ENCODE assay signal across 14 mouse cellular contexts in the genomic region with DNA sequence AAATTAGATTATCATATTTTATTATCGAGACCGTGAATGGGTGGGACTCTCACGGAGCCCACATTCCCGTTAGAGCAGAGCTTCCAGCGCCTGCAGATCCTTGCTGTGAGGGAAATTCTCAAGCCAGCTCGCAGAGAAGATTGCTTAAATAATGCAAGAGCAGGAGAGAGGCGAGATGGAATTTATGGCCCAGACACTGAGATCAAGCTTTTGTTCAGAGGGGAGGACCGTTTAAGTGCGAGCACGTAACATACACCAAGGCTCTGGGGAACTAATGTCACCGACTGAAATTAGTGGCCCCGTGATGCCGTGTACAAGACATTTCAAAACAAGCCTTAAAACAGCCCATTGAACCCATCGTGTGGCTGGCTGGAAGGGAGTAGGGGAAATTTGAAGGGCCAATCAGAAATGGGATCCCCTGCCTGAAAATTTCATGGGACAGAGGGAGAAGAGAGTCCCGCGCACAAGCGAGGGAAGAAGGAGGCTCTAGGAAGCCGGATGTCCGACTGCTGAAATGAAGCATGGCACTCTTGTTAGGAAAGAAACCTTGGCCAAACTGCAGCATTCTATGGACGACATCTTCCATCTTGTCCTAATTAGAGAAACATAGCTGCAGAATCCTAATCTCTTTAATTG.
DNase-seq lines count a peak whose midpoint lies in the region; ATAC-seq and TF ChIP-seq lines count a peak whose summit lies in the region.
"Had no signal": no experiment of that assay in that cellular context is flagged by ENCODE, and none has a peak within 500 bp of the region (broad histone marks: within the 10 kb centered on the region; RNA-seq: fewer than 3 reads in every experiment).

No protein-coding gene starts in this region.

- no peak for TF ChIP-seq CTCF in thymus, adult 2 months (IDR thresholded peaks at IDR 0.05; ENCODE audit: borderline replicate concordance, control insufficient read depth, extremely low read depth, insufficient read depth, low read length, poor library complexity)

- no peak for ATAC-seq in hindbrain, embryonic 11.5 days (ENCODE audit: low FRiP score)
- ATAC-seq in midbrain, embryonic 14.5 days (ENCODE audit: low FRiP score, low TSS enrichment): no peak
- no peak for ATAC-seq in intestine, embryonic 16.5 days
- ATAC-seq: CD4-positive, CD25-positive, alpha-beta regulatory T cell, adult 4 months had no signal

- 76% methylated on average over 20 of the region's 20 CpGs for WGBS in hindbrain, embryonic 10.5 days
- WGBS in hindbrain, embryonic 11.5 days: 76% methylated on average over 20 of the region's 20 CpGs
- WGBS in midbrain, embryonic 14.5 days: 56% methylated on average over 20 of the region's 20 CpGs
- 86% methylated on average over 20 of the region's 20 CpGs for WGBS in midbrain, embryonic 10.5 days
- WGBS in intestine, embryonic 16.5 days: 53% methylated on average over 20 of the region's 20 CpGs
- WGBS in thymus, adult 2 months: 92% methylated on average over 20 of the region's 20 CpGs

- peaks cover 18% of the 10 kb centered on the region for H3K4me1 ChIP-seq in hindbrain, embryonic 10.5 days (replicated peaks)
- no peaks in the 10 kb centered on the region for H3K4me1 ChIP-seq in hindbrain, embryonic 11.5 days (replicated peaks; ENCODE audit: control insufficient read depth, insufficient read depth, low read length)
- peaks cover 12% of the 10 kb centered on the region; the same call in 1 of the 2 replicates for H3K4me1 ChIP-seq in midbrain, embryonic 14.5 days (ENCODE audit: control insufficient read depth, insufficient read depth, low read length)
- H3K4me1 ChIP-seq in midbrain, embryonic 10.5 days: peaks cover 7% of the 10 kb centered on the region
- peaks cover 21% of the 10 kb centered on the region for H3K4me1 ChIP-seq in intestine, embryonic 16.5 days (ENCODE audit: control insufficient read depth, insufficient read depth, low read length)
- no peaks in the 10 kb centered on the region for H3K4me1 ChIP-seq in thymus, adult 2 months (replicated peaks; ENCODE audit: control insufficient read depth, insufficient read depth, low read length)

- H3K4me2 ChIP-seq in hindbrain, embryonic 11.5 days (replicated peaks; ENCODE audit: low read depth, low read length): no peak overlapping the region
- H3K4me2 ChIP-seq in midbrain, embryonic 14.5 days (ENCODE audit: low read length): peak overlapping the region; percentile 30
- no peak overlapping the region for H3K4me2 ChIP-seq in intestine, embryonic 16.5 days (ENCODE audit: low read depth, low read length)
- H3K4me2 ChIP-seq: heart, embryonic 11.5 days had no signal

- no peak for TF ChIP-seq POLR2A in thymus, adult 2 months (IDR thresholded peaks at IDR 0.05; ENCODE audit: control insufficient read depth, extremely low read depth, insufficient read depth, low read length, poor library complexity)

- no peaks in the 10 kb centered on the region for H3K36me3 ChIP-seq in hindbrain, embryonic 10.5 days
- H3K36me3 ChIP-seq in hindbrain, embryonic 11.5 days (ENCODE audit: control insufficient read depth, insufficient read depth, low read length): no peaks in the 10 kb centered on the region
- H3K36me3 ChIP-seq in midbrain, embryonic 14.5 days (ENCODE audit: control insufficient read depth, insufficient read depth, low read length): no peaks in the 10 kb centered on the region
- H3K36me3 ChIP-seq in midbrain, embryonic 10.5 days: no peaks in the 10 kb centered on the region
- no peaks in the 10 kb centered on the region for H3K36me3 ChIP-seq in intestine, embryonic 16.5 days (ENCODE audit: control insufficient read depth, insufficient read depth, low read length)
- no peaks in the 10 kb centered on the region for H3K36me3 ChIP-seq in thymus, adult 2 months (ENCODE audit: control insufficient read depth, insufficient read depth, low read length)

- no peak overlapping the region for H3K9ac ChIP-seq in hindbrain, embryonic 11.5 days (ENCODE audit: low read depth, low read length)
- H3K9ac ChIP-seq in midbrain, embryonic 14.5 days (replicated peaks; ENCODE audit: low read length): no peak overlapping the region
- H3K9ac ChIP-seq in intestine, embryonic 16.5 days (ENCODE audit: low read depth, low read length): no peak overlapping the region
- H3K9ac ChIP-seq: liver, embryonic 14.5 days had no signal

- no peak for DNase-seq in hindbrain, embryonic 10.5 days (ENCODE audit: low spot score)
- no peak for DNase-seq in hindbrain, embryonic 11.5 days (ENCODE audit: low spot score)
- DNase-seq in midbrain, embryonic 14.5 days: peak; percentile 57
- no peak for DNase-seq in midbrain, embryonic 10.5 days (ENCODE audit: low spot score)
- DNase-seq in retina, postnatal 1 day: peak; percentile 31
- no peak for DNase-seq in thymus, adult 2 months
- DNase-seq in heart, adult 9 months (ENCODE audit: low spot score in 2 of 2): no peak
- DNase-seq: cerebellum, adult 11-12 months; layer of hippocampus, postnatal 36 days; thymus, postnatal 4 days had no signal

- H3K9me3 ChIP-seq in hindbrain, embryonic 10.5 days: no peaks in the 10 kb centered on the region
- no peaks in the 10 kb centered on the region for H3K9me3 ChIP-seq in hindbrain, embryonic 11.5 days (ENCODE audit: control insufficient read depth, low read length)
- H3K9me3 ChIP-seq in midbrain, embryonic 14.5 days (ENCODE audit: control insufficient read depth, low read length): no peaks in the 10 kb centered on the region
- H3K9me3 ChIP-seq in midbrain, embryonic 10.5 days (replicated peaks): no peaks in the 10 kb centered on the region
- no peaks in the 10 kb centered on the region for H3K9me3 ChIP-seq in intestine, embryonic 16.5 days (ENCODE audit: control insufficient read depth, low read length)

- H3K27me3 ChIP-seq in hindbrain, embryonic 10.5 days (ENCODE audit: insufficient read depth, poor library complexity, severe bottlenecking): no peaks in the 10 kb centered on the region
- H3K27me3 ChIP-seq in hindbrain, embryonic 11.5 days (ENCODE audit: control insufficient read depth, insufficient read depth, low read length): no peaks in the 10 kb centered on the region
- H3K27me3 ChIP-seq in midbrain, embryonic 14.5 days (ENCODE audit: control insufficient read depth, insufficient read depth, low read length): no peaks in the 10 kb centered on the region
- H3K27me3 ChIP-seq in midbrain, embryonic 10.5 days (ENCODE audit: low read depth, poor library complexity, severe bottlenecking): no peaks in the 10 kb centered on the region
- no peaks in the 10 kb centered on the region for H3K27me3 ChIP-seq in intestine, embryonic 16.5 days (replicated peaks; ENCODE audit: control insufficient read depth, insufficient read depth, low read length)
- no peaks in the 10 kb centered on the region for H3K27me3 ChIP-seq in thymus, adult 2 months (ENCODE audit: control insufficient read depth, insufficient read depth, low read length)

- no peak overlapping the region for H3K4me3 ChIP-seq in hindbrain, embryonic 10.5 days
- no peak overlapping the region for H3K4me3 ChIP-seq in hindbrain, embryonic 11.5 days (ENCODE audit: low read depth, low read length)
- no peak overlapping the region for H3K4me3 ChIP-seq in midbrain, embryonic 14.5 days (replicated peaks; ENCODE audit: low read depth, low read length)
- no peak overlapping the region for H3K4me3 ChIP-seq in midbrain, embryonic 10.5 days
- no peak overlapping the region for H3K4me3 ChIP-seq in intestine, embryonic 16.5 days (ENCODE audit: low read length)
- no peak overlapping the region for H3K4me3 ChIP-seq in thymus, adult 2 months (ENCODE audit: control insufficient read depth, insufficient read depth, low read length)

- H3K27ac ChIP-seq in hindbrain, embryonic 10.5 days: peak overlapping the region; percentile 45; the same call in 1 of the 2 replicates
- H3K27ac ChIP-seq in hindbrain, embryonic 11.5 days (ENCODE audit: low read depth, low read length): no peak overlapping the region
- H3K27ac ChIP-seq in midbrain, embryonic 14.5 days (replicated peaks; ENCODE audit: low read depth, low read length): peak overlapping the region; percentile 15; the same call in 1 of the 2 replicates
- no peak overlapping the region for H3K27ac ChIP-seq in midbrain, embryonic 10.5 days (replicated peaks)
- H3K27ac ChIP-seq in intestine, embryonic 16.5 days (ENCODE audit: low read length): peak overlapping the region; percentile 43; the same call in 1 of the 2 replicates
- no peak overlapping the region for H3K27ac ChIP-seq in thymus, adult 2 months (ENCODE audit: control insufficient read depth, insufficient read depth, low read length)
- H3K27ac ChIP-seq: liver, embryonic 14.5 days had no signal

Comparison
In these comparisons a context has a peak if more than half of its experiments do, and no peak if none do; other contexts are left out.
1. DNase-seq: peak in midbrain, embryonic 14.5 days (single experiment) and retina, postnatal 1 day (single experiment); none in hindbrain, embryonic 10.5 days (single experiment), hindbrain, embryonic 11.5 days (single experiment), midbrain, embryonic 10.5 days (single experiment), thymus, adult 2 months (single experiment) and heart, adult 9 months (0 of 2).
2. H3K27ac ChIP-seq: peak in hindbrain, embryonic 10.5 days (single experiment), midbrain, embryonic 14.5 days (single experiment) and intestine, embryonic 16.5 days (single experiment); none in hindbrain, embryonic 11.5 days (single experiment), midbrain, embryonic 10.5 days (single experiment) and thymus, adult 2 months (single experiment).